Mouse (Mus musculus): ENCODE data around the gene Cadm1. TPM values are rescaled to one million over a fixed set of nuclear protein-coding genes. Genes with fewer than 3 reads are reported as not detected.

The Cadm1 gene
- polyA plus RNA-seq, 2 experiments: 3.4 to 6.4 TPM

- ATAC-seq (ENCODE audit: insufficient read depth): no peak
- WGBS (ENCODE audit: insufficient replicate concordance): 72% methylated on average over 12 of the region's 12 CpGs
- TF ChIP-seq EP300 (IDR thresholded peaks at IDR 0.05; ENCODE audit: low read depth) (no peak), CTCF (IDR thresholded peaks at IDR 0.05; ENCODE audit: low read depth) (no peak)
Measured at GRCm38 (mm10) chr9:47548402-47548801, 18.4 kb downstream of the Cadm1 start.

GRCm38 (mm10) chr9:47548916-47549315, 18.9 kb downstream of the Cadm1 start:
- Histone ChIP-seq H3K4me3 (ENCODE audit: insufficient read depth in 1 of 2, low read depth in 2 of 2, low read length in 2 of 2) (no peak overlapping the region), H3K9me3 (ENCODE audit: control insufficient read depth, low read length) (no peaks in the 10 kb centered on the region), H3K27ac (no peak overlapping the region), H3K9ac (replicated peaks) (no peak overlapping the region), H3K27me3 (ENCODE audit: control insufficient read depth, insufficient read depth, low read length) (no peaks in the 10 kb centered on the region; the same call in none of the 2 replicates), H3K36me3 (replicated peaks; ENCODE audit: control insufficient read depth, insufficient read depth, low read depth) (no peaks in the 10 kb centered on the region), H3K4me2 (ENCODE audit: low read depth) (no peak overlapping the region), H3K4me1 (replicated peaks; ENCODE audit: control insufficient read depth in 2 of 2, insufficient read depth in 2 of 2, low read length in 1 of 2) (no peaks in the 10 kb centered on the region)
- 70% methylated on average over 5 of the region's 5 CpGs for WGBS (ENCODE audit: insufficient replicate concordance)
- DNase-seq (ENCODE audit: low read depth in 3 of 3, low spot score in 3 of 3): no peak
- TF ChIP-seq EP300 (IDR thresholded peaks at IDR 0.05; ENCODE audit: low read depth) (no peak), CTCF (IDR thresholded peaks at IDR 0.05; ENCODE audit: low read depth) (no peak)
- no peak for ATAC-seq (ENCODE audit: insufficient read depth)

More at GRCm38 (mm10) chr9:47548402-47548801, 18.4 kb downstream of the Cadm1 start:
- Histone ChIP-seq H3K36me3 (replicated peaks; ENCODE audit: control insufficient read depth, insufficient read depth, low read depth) (no peaks in the 10 kb centered on the region), H3K27me3 (ENCODE audit: control insufficient read depth, insufficient read depth, low read length) (no peaks in the 10 kb centered on the region; the same call in none of the 2 replicates), H3K27ac (no peak overlapping the region), H3K9ac (replicated peaks) (no peak overlapping the region), H3K4me3 (ENCODE audit: insufficient read depth in 1 of 2, low read depth in 2 of 2, low read length in 2 of 2) (no peak overlapping the region), H3K4me2 (ENCODE audit: low read depth) (no peak overlapping the region), H3K9me3 (ENCODE audit: control insufficient read depth, low read length) (no peaks in the 10 kb centered on the region), H3K4me1 (replicated peaks; ENCODE audit: control insufficient read depth in 2 of 2, insufficient read depth in 2 of 2, low read length in 1 of 2) (no peaks in the 10 kb centered on the region)
- no peak for DNase-seq (ENCODE audit: low read depth in 3 of 3, low spot score in 3 of 3)

- H3K9ac ChIP-seq (replicated peaks): no peak overlapping the region
- TF ChIP-seq EP300 (IDR thresholded peaks at IDR 0.05; ENCODE audit: low read depth) (no peak), CTCF (IDR thresholded peaks at IDR 0.05; ENCODE audit: low read depth) (no peak)
- no peaks in the 10 kb centered on the region for H3K4me1 ChIP-seq (replicated peaks; ENCODE audit: control insufficient read depth in 2 of 2, insufficient read depth in 2 of 2, low read length in 1 of 2)
- no peaks in the 10 kb centered on the region for H3K36me3 ChIP-seq (replicated peaks; ENCODE audit: control insufficient read depth, insufficient read depth, low read depth)
- DNase-seq (ENCODE audit: low read depth in 3 of 3, low spot score in 3 of 3): no peak
- H3K27me3 ChIP-seq (ENCODE audit: control insufficient read depth, insufficient read depth, low read length): no peaks in the 10 kb centered on the region
- no peak overlapping the region for H3K4me2 ChIP-seq (ENCODE audit: low read depth)
- H3K27ac ChIP-seq: no peak overlapping the region
- ATAC-seq (ENCODE audit: insufficient read depth): no peak
- H3K4me3 ChIP-seq (ENCODE audit: insufficient read depth in 1 of 2, low read depth in 2 of 2, low read length in 2 of 2): no peak overlapping the region
- H3K9me3 ChIP-seq (ENCODE audit: control insufficient read depth, low read length): no peaks in the 10 kb centered on the region
- 67% methylated on average over 10 of the region's 10 CpGs for WGBS (ENCODE audit: insufficient replicate concordance)
Measured at GRCm38 (mm10) chr9:47552960-47553575, 23.1 kb downstream of the Cadm1 start.

GRCm38 (mm10) chr9:47560726-47561125, 30.8 kb downstream of the Cadm1 start:
- Histone ChIP-seq H3K27ac (no peak overlapping the region), H3K36me3 (replicated peaks; ENCODE audit: control insufficient read depth, insufficient read depth, low read depth) (no peaks in the 10 kb centered on the region), H3K4me2 (ENCODE audit: low read depth) (no peak overlapping the region), H3K4me3 (ENCODE audit: insufficient read depth in 1 of 2, low read depth in 2 of 2, low read length in 2 of 2) (no peak overlapping the region), H3K9me3 (ENCODE audit: control insufficient read depth, low read length) (no peaks in the 10 kb centered on the region), H3K27me3 (ENCODE audit: control insufficient read depth, insufficient read depth, low read length) (no peaks in the 10 kb centered on the region), H3K9ac (replicated peaks) (no peak overlapping the region), H3K4me1 (replicated peaks; ENCODE audit: control insufficient read depth in 2 of 2, insufficient read depth in 2 of 2, low read length in 1 of 2) (no peaks in the 10 kb centered on the region)
- TF ChIP-seq EP300 (IDR thresholded peaks at IDR 0.05; ENCODE audit: low read depth) (no peak), CTCF (IDR thresholded peaks at IDR 0.05; ENCODE audit: low read depth) (no peak)
- no peak for DNase-seq (ENCODE audit: low read depth in 3 of 3, low spot score in 3 of 3)
- 75% methylated on average over 3 of the region's 3 CpGs for WGBS (ENCODE audit: insufficient replicate concordance)
- ATAC-seq (ENCODE audit: insufficient read depth): no peak

GRCm38 (mm10) chr9:47561596-47561995, 31.6 kb downstream of the Cadm1 start:
- H3K9me3 ChIP-seq (ENCODE audit: control insufficient read depth, low read length): no peaks in the 10 kb centered on the region
- no peak for DNase-seq (ENCODE audit: low read depth in 3 of 3, low spot score in 3 of 3)
- no peaks in the 10 kb centered on the region for H3K36me3 ChIP-seq (replicated peaks; ENCODE audit: control insufficient read depth, insufficient read depth, low read depth)
- H3K27ac ChIP-seq: no peak overlapping the region
- H3K27me3 ChIP-seq (ENCODE audit: control insufficient read depth, insufficient read depth, low read length): no peaks in the 10 kb centered on the region
- no peak overlapping the region for H3K4me2 ChIP-seq (ENCODE audit: low read depth)
- 82% methylated on average over 4 of the region's 4 CpGs for WGBS (ENCODE audit: insufficient replicate concordance)
- no peak overlapping the region for H3K9ac ChIP-seq (replicated peaks)
- no peak overlapping the region for H3K4me3 ChIP-seq (ENCODE audit: insufficient read depth in 1 of 2, low read depth in 2 of 2, low read length in 2 of 2)
- H3K4me1 ChIP-seq (replicated peaks; ENCODE audit: control insufficient read depth in 2 of 2, insufficient read depth in 2 of 2, low read length in 1 of 2): no peaks in the 10 kb centered on the region
- no peak for TF ChIP-seq EP300 (IDR thresholded peaks at IDR 0.05; ENCODE audit: low read depth)
- no peak for ATAC-seq (ENCODE audit: insufficient read depth)
